Mouse (Mus musculus): ENCODE data around the gene Vps53. TPM values are rescaled to one million over a fixed set of nuclear protein-coding genes. Genes with fewer than 3 reads are reported as not detected.

Vps53 gene
- total and polyA plus RNA-seq, 2 experiments, result 18.9 to 22.4 TPM

GRCm38 (mm10) chr11:76035182-76035581 is 144.3 kb downstream of the Vps53 start:
- Histone ChIP-seq H3K27me3 (ENCODE audit: control insufficient read depth, insufficient read depth, low read length) (no peaks in the 10 kb centered on the region), H3K36me3 (ENCODE audit: control insufficient read depth, insufficient read depth, low read length) (no peaks in the 10 kb centered on the region)
- no peak for TF ChIP-seq CTCF (IDR thresholded peaks at IDR 0.05; ENCODE audit: low read depth, low read length)

GRCm38 (mm10) chr11:76033836-76034235 is 145.6 kb downstream of the Vps53 start:
- TF ChIP-seq CTCF (IDR thresholded peaks at IDR 0.05; ENCODE audit: low read depth, low read length) (no peak), POLR2A (IDR thresholded peaks at IDR 0.05; ENCODE audit: extremely low read depth, insufficient read depth, low read length) (no peak)
- H3K27ac ChIP-seq (replicated peaks; ENCODE audit: insufficient read depth, low read depth, low read length), result no peak overlapping the region
- no peak overlapping the region for H3K9ac ChIP-seq (ENCODE audit: low read depth, low read length)
- H3K4me1 ChIP-seq (ENCODE audit: control insufficient read depth, insufficient read depth, low read length), result no peaks in the 10 kb centered on the region
- H3K36me3 ChIP-seq (ENCODE audit: control insufficient read depth, insufficient read depth, low read length), result no peaks in the 10 kb centered on the region
- H3K27me3 ChIP-seq (ENCODE audit: control insufficient read depth, insufficient read depth, low read length), result no peaks in the 10 kb centered on the region
- H3K79me2 ChIP-seq (ENCODE audit: control insufficient read depth, insufficient read depth, low read length), result no peaks in the 10 kb centered on the region
- WGBS, result 89% methylated on average over 4 of the region's 4 CpGs
- H3K4me3 ChIP-seq (ENCODE audit: insufficient read depth, low read depth, low read length), result no peak overlapping the region
- DNase-seq (ENCODE audit: extremely low read depth, low read depth, low spot score), result no peak

More at GRCm38 (mm10) chr11:76035182-76035581, 144.3 kb downstream of the Vps53 start:
- Histone ChIP-seq H3K79me2 (ENCODE audit: control insufficient read depth, insufficient read depth, low read length) (no peaks in the 10 kb centered on the region), H3K9ac (ENCODE audit: low read depth, low read length) (no peak overlapping the region), H3K27ac (replicated peaks; ENCODE audit: insufficient read depth, low read depth, low read length) (no peak overlapping the region), H3K4me3 (ENCODE audit: insufficient read depth, low read depth, low read length) (no peak overlapping the region), H3K4me1 (ENCODE audit: control insufficient read depth, insufficient read depth, low read length) (no peaks in the 10 kb centered on the region)
- no peak for DNase-seq (ENCODE audit: extremely low read depth, low read depth, low spot score)
- 93% methylated on average over 8 of the region's 8 CpGs for WGBS

- Histone ChIP-seq H3K79me2 (ENCODE audit: control insufficient read depth, insufficient read depth, low read length) (no peaks in the 10 kb centered on the region), H3K9ac (ENCODE audit: low read depth, low read length) (no peak overlapping the region), H3K4me1 (ENCODE audit: control insufficient read depth, insufficient read depth, low read length) (no peaks in the 10 kb centered on the region), H3K4me3 (ENCODE audit: insufficient read depth, low read depth, low read length) (no peak overlapping the region), H3K36me3 (ENCODE audit: control insufficient read depth, insufficient read depth, low read length) (no peaks in the 10 kb centered on the region), H3K27ac (replicated peaks; ENCODE audit: insufficient read depth, low read depth, low read length) (no peak overlapping the region), H3K27me3 (ENCODE audit: control insufficient read depth, insufficient read depth, low read length) (no peaks in the 10 kb centered on the region)
- whole genome bisulfite sequencing, result 79% methylated on average over 6 of the region's 6 CpGs
- DNase-seq (ENCODE audit: extremely low read depth, low read depth, low spot score), result no peak
- TF ChIP-seq POLR2A (IDR thresholded peaks at IDR 0.05; ENCODE audit: extremely low read depth, insufficient read depth, low read length) (no peak), CTCF (IDR thresholded peaks at IDR 0.05; ENCODE audit: low read depth, low read length) (no peak)
Observed at GRCm38 (mm10) chr11:76033359-76033758, 146.1 kb downstream of the Vps53 start.

GRCm38 (mm10) chr11:76028072-76028465 is 151.4 kb downstream of the Vps53 start:
- peak; percentile 7 for DNase-seq (ENCODE audit: extremely low read depth, low read depth, low spot score)
- 9% methylated on average over 11 of the region's 14 CpGs for WGBS
- H3K9ac ChIP-seq (ENCODE audit: low read depth, low read length), result peak overlapping the region; percentile 86
- H3K27ac ChIP-seq (replicated peaks; ENCODE audit: insufficient read depth, low read depth, low read length), result no peak overlapping the region
- H3K36me3 ChIP-seq (ENCODE audit: control insufficient read depth, insufficient read depth, low read length), result no peaks in the 10 kb centered on the region
- TF ChIP-seq CTCF (IDR thresholded peaks at IDR 0.05; ENCODE audit: low read depth, low read length), result no peak
- no peak for TF ChIP-seq POLR2A (IDR thresholded peaks at IDR 0.05; ENCODE audit: extremely low read depth, insufficient read depth, low read length)
- H3K27me3 ChIP-seq (ENCODE audit: control insufficient read depth, insufficient read depth, low read length), result no peaks in the 10 kb centered on the region
- no peaks in the 10 kb centered on the region for H3K79me2 ChIP-seq (ENCODE audit: control insufficient read depth, insufficient read depth, low read length)
- H3K4me1 ChIP-seq (ENCODE audit: control insufficient read depth, insufficient read depth, low read length), result peaks cover 2% of the 10 kb centered on the region; the same call in 1 of the 2 replicates
- H3K4me3 ChIP-seq (ENCODE audit: insufficient read depth, low read depth, low read length), result peak overlapping the region; percentile 71

- 1% methylated on average over 97 of the region's 112 CpGs for WGBS
- no peaks in the 10 kb centered on the region for H3K36me3 ChIP-seq (ENCODE audit: control insufficient read depth, insufficient read depth, low read length)
- no peaks in the 10 kb centered on the region for H3K27me3 ChIP-seq (ENCODE audit: control insufficient read depth, insufficient read depth, low read length)
- TF ChIP-seq CTCF (IDR thresholded peaks at IDR 0.05; ENCODE audit: low read depth, low read length) (peak; percentile 50), POLR2A (IDR thresholded peaks at IDR 0.05; ENCODE audit: extremely low read depth, insufficient read depth, low read length) (no peak)
- peak within 1 kb of the TSS; percentile 86 for H3K9ac ChIP-seq (ENCODE audit: low read depth, low read length)
- no peak within 1 kb of the TSS for H3K27ac ChIP-seq (replicated peaks; ENCODE audit: insufficient read depth, low read depth, low read length)
- peak within 1 kb of the TSS; percentile 71 for H3K4me3 ChIP-seq (ENCODE audit: insufficient read depth, low read depth, low read length)
- peak; percentile 31 for DNase-seq (ENCODE audit: extremely low read depth, low read depth, low spot score)
- H3K79me2 ChIP-seq (ENCODE audit: control insufficient read depth, insufficient read depth, low read length), result no peaks in the 10 kb centered on the region
- H3K4me1 ChIP-seq (ENCODE audit: control insufficient read depth, insufficient read depth, low read length), result peaks cover 2% of the 10 kb centered on the region; the same call in 1 of the 2 replicates
Observed at GRCm38 (mm10) chr11:76027139-76028071, 152.0 kb downstream of the Vps53 start, which contains the start of gene Rflnb. Rflnb (minus strand) TSS chr11:76027782.
